Mouse (Mus musculus): ENCODE measurements around the gene Catsper2.

Gene Catsper2

GRCm38 (mm10) chr2:121413387-121414042 is at the start of gene Catsper2, which contains the start of gene Pdia3:
Gene Catsper2, minus strand, starts transcription at chr2:121413792.
Gene Pdia3, plus strand, starts transcription at chr2:121413775.
- peak; percentile 91 for DNase-seq (ENCODE audit: low spot score)

- DNase-seq (ENCODE audit: low spot score), result no peak
Observed at GRCm38 (mm10) chr2:121460071-121460470, 46.5 kb upstream of the Catsper2 start.

GRCm38 (mm10) chr2:121456692-121457642 is 43.4 kb upstream of the Catsper2 start, which contains the start of gene Serinc4:
Gene Serinc4, minus strand, starts transcription at chr2:121456781.
- DNase-seq (ENCODE audit: low spot score), result peak; percentile 87

GRCm38 (mm10) chr2:121455534-121455933 is 41.9 kb upstream of the Catsper2 start:
- DNase-seq (ENCODE audit: low spot score), result no peak

- no peak for DNase-seq (ENCODE audit: low spot score)
Observed at GRCm38 (mm10) chr2:121453917-121454316, 40.3 kb upstream of the Catsper2 start.

- DNase-seq (ENCODE audit: low spot score), result no peak
Observed at GRCm38 (mm10) chr2:121452990-121453389, 39.4 kb upstream of the Catsper2 start, which contains the start of gene Hypk. Gene Hypk, plus strand, starts transcription at chr2:121453290.

- DNase-seq (ENCODE audit: low spot score), result no peak
Observed at GRCm38 (mm10) chr2:121452361-121452760, 38.8 kb upstream of the Catsper2 start.

GRCm38 (mm10) chr2:121450093-121450492 is 36.5 kb upstream of the Catsper2 start:
- peak; percentile 50 for DNase-seq (ENCODE audit: low spot score)

- DNase-seq (ENCODE audit: low spot score), result no peak
Observed at GRCm38 (mm10) chr2:121449545-121450011, 36.0 kb upstream of the Catsper2 start.

- DNase-seq (ENCODE audit: low spot score), result peak; percentile 99
Observed at GRCm38 (mm10) chr2:121448739-121449535, 35.3 kb upstream of the Catsper2 start, which contains the start of gene Serf2. Gene Serf2, plus strand, starts transcription at chr2:121449195.

- DNase-seq (ENCODE audit: low spot score), result peak; percentile 75
Observed at GRCm38 (mm10) chr2:121448136-121448535, 34.5 kb upstream of the Catsper2 start.

- no peak for DNase-seq (ENCODE audit: low spot score)
Observed at GRCm38 (mm10) chr2:121447006-121447405, 33.4 kb upstream of the Catsper2 start.

GRCm38 (mm10) chr2:121446506-121446905 is 32.9 kb upstream of the Catsper2 start:
- DNase-seq (ENCODE audit: low spot score), result no peak

- no peak for DNase-seq (ENCODE audit: low spot score)
Observed at GRCm38 (mm10) chr2:121445117-121445516, 31.5 kb upstream of the Catsper2 start.

- DNase-seq (ENCODE audit: low spot score), result no peak
Observed at GRCm38 (mm10) chr2:121444178-121444577, 30.6 kb upstream of the Catsper2 start, which contains the start of gene Ell3. Gene Ell3, minus strand, starts transcription at chr2:121444278.

- no peak for DNase-seq (ENCODE audit: low spot score)
Observed at GRCm38 (mm10) chr2:121443068-121443349, 29.4 kb upstream of the Catsper2 start.

- DNase-seq (ENCODE audit: low spot score), result no peak
Observed at GRCm38 (mm10) chr2:121442259-121443067, 28.9 kb upstream of the Catsper2 start.

GRCm38 (mm10) chr2:121441800-121442199 is 28.2 kb upstream of the Catsper2 start:
- no peak for DNase-seq (ENCODE audit: low spot score)

- no peak for DNase-seq (ENCODE audit: low spot score)
Observed at GRCm38 (mm10) chr2:121440834-121441605, 27.4 kb upstream of the Catsper2 start.

- DNase-seq (ENCODE audit: low spot score), result no peak
Observed at GRCm38 (mm10) chr2:121439746-121440145, 26.2 kb upstream of the Catsper2 start.

All from adipocyte (in vitro differentiated cells).